Mouse (Mus musculus): Measurements from ENCODE around the gene Tm4sf19.

DNA sequence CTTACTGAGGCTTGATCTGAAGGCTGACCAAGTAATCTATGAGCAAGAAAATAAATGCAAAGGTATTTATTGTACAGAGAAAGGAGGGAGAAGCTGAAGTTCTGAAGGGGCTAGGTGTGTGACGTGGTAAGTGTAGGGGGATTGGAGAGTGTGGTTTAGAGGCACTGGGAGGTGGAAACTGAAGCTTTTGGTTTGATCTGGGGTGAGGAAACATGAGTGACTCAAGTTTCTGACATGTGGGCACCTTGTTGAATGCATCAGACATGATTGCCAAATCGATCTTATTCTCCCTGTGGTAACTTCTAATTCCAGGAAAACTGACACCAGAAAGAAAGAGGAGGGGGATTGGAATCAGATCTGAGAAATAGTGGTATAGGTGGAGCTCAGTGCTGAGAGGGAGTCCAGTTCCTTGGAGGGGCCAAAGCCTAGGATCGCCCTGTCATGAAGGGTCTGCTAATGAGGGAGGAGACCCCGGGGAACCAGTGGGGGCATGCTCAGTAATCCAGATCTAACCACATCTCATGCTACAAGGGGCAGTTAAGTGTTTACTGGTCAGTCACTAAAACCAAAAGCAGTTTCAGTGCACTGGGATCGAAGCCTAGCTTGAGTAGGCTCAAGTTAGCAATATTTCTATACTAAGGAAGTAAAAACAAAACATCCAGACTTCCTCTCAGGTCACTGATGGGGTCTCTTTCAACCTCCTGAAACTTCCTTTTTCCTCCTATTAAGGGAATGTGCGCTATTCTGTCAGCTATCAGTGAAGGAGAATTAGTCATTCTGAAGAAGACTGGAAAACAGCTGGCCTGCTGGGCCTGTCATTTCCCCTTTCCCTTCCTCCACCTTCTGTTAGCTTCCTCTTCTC is 4.4 kb upstream of the Tm4sf19 start:
- no peak for TF ChIP-seq CTCF (conservative IDR thresholded peaks at IDR 0.05; ENCODE audit: low read length)
- TF ChIP-seq POU5F1 (IDR thresholded peaks at IDR 0.05; ENCODE audit: borderline replicate concordance, low read length) = no peak

Measured in E14TG2a.4 (cell line).